Mouse (Mus musculus): Measurements from ENCODE around the gene Lsm4. TPM values are rescaled to one million over a fixed set of nuclear protein-coding genes. Genes with fewer than 3 reads are reported as not detected.

The Lsm4 gene
- total and polyA plus RNA-seq, 3 experiments: 143 to 240 (median 168) TPM

DNA sequence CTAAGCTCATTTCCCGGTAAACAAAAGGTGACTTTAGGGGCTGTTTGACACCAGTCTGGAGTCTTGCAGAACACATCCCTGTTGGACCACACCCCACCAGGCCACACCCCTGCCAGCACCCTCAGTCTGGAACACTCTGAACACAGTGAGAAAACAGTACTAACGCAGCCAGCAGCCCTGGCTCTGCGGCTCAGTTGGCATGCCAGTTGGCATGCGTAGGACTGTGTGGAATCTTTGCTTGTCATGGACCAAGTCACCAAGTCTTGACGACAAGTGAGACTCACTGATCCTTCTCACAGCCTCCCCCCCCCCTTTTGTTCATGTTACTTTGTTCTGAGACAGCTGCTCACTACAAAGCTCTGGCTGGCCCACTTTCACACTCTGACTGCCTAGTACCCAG is 6.0 kb upstream of the Lsm4 start:
- no peak for TF ChIP-seq ZKSCAN1 (IDR thresholded peaks at IDR 0.05; ENCODE audit: borderline replicate concordance, low read depth, low read length)
- no peaks in the 10 kb centered on the region for H3K36me3 ChIP-seq (replicated peaks in 1 of 2; ENCODE audit: control insufficient read depth in 1 of 2, insufficient read depth in 1 of 2, low read length in 1 of 2)
- no peaks in the 10 kb centered on the region for H3K79me2 ChIP-seq (replicated peaks; ENCODE audit: control insufficient read depth, extremely low read depth, insufficient read depth, poor library complexity, severe bottlenecking)
- peaks cover 4% of the 10 kb centered on the region for H3K9me3 ChIP-seq (replicated peaks; ENCODE audit: low read length)
- dilution Hi-C loops (cut with MboI; ENCODE audit: extremely low pct_ligation_motif_present, extremely low pct_unique_long_range_greater_than_20kb, low sequenced_read_pairs): no loop called here
- in situ Hi-C loops (cut with MboI; ENCODE audit: low pct_ligation_motif_present, low pct_unique_long_range_greater_than_20kb, low sequenced_read_pairs): loop anchor here (10.0 kb wide), 1 partner anchor 48 kb away; the partner anchor contains the start of gene Gm3336
- no peak overlapping the region for H3K27ac ChIP-seq (ENCODE audit: insufficient read depth, low read depth)
- peaks cover 0 to 15% of the 10 kb centered on the region in 2 experiments; a peak in 2 of 4 replicates for H3K4me1 ChIP-seq (ENCODE audit: control insufficient read depth in 1 of 2, insufficient read depth in 2 of 2)
- no peak for DNase-seq (ENCODE audit: extremely low read depth)
- no peak overlapping the region for H3K4me2 ChIP-seq (ENCODE audit: insufficient read depth, low read depth, poor library complexity, severe bottlenecking)
- H3K4me3 ChIP-seq (replicated peaks in 1 of 3; ENCODE audit: low read depth in 2 of 3, low read length in 2 of 3, poor library complexity in 1 of 3): no peak overlapping the region
- H3K9ac ChIP-seq (ENCODE audit: insufficient read depth, low read depth): no peak overlapping the region
- peaks cover 1% of the 10 kb centered on the region for H3K27me3 ChIP-seq (replicated peaks)

DNA sequence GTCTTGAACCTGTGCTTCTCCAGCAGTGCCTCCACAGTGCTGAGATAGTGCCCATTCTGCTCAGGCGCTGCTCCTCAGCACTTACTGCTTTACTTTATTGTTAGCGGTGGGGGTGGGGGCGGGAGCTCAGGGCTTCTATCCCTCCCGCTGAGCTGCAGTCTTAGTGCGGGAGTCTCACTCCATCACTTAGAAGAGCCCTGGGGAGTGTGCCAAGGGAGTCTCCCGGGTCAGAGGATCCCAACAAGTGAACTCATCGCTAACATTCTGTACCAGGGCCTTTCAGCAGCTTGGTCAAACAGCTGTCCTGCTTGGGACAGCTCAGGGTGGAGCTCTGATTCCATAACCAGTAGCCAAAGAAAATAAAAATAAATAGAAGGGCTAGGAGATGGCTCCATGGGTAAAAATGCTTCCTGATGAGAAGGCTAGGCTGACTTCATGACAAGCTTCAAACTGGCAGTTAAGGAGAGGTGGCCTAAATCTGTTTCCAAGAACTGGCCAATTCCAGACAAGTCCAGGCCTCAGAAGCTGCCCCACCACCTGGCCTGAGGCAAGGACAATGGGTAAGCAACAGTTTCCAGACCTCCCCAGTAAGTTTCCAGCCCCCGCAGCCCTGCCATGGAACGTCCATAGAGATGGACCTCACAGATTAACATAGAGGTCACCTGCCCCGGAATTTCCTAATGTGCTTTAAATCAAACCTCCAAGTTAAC is 1.3 kb upstream of the Lsm4 start:
- Histone ChIP-seq H3K4me3 (replicated peaks in 1 of 3; ENCODE audit: low read depth in 2 of 3, low read length in 2 of 3, poor library complexity in 1 of 3) (no peak overlapping the region), H3K4me1 (ENCODE audit: control insufficient read depth in 1 of 2, insufficient read depth in 2 of 2) (peaks cover 24 to 40% of the 10 kb centered on the region in 2 experiments), H3K79me2 (replicated peaks; ENCODE audit: control insufficient read depth, extremely low read depth, insufficient read depth, poor library complexity, severe bottlenecking) (peaks cover 16% of the 10 kb centered on the region), H3K4me2 (ENCODE audit: insufficient read depth, low read depth, poor library complexity, severe bottlenecking) (no peak overlapping the region), H3K9me3 (replicated peaks; ENCODE audit: low read length) (peaks cover 4% of the 10 kb centered on the region), H3K36me3 (replicated peaks in 1 of 2; ENCODE audit: control insufficient read depth in 1 of 2, insufficient read depth in 1 of 2, low read length in 1 of 2) (peaks cover 7 to 11% of the 10 kb centered on the region in 2 experiments), H3K27ac (ENCODE audit: insufficient read depth, low read depth) (no peak overlapping the region), H3K27me3 (replicated peaks) (no peaks in the 10 kb centered on the region), H3K9ac (ENCODE audit: insufficient read depth, low read depth) (no peak overlapping the region)
- TF ChIP-seq KAT2A (IDR thresholded peaks at IDR 0.05; ENCODE audit: insufficient replicate concordance, low read length) (no peak), JUND (conservative IDR thresholded peaks at IDR 0.05; ENCODE audit: low read depth, low read length) (no peak), TCF12 (IDR thresholded peaks at IDR 0.05; ENCODE audit: low read depth, low read length) (no peak), SMC3 (IDR thresholded peaks at IDR 0.05; ENCODE audit: low read depth, low read length) (no peak), USF1 (IDR thresholded peaks at IDR 0.05; ENCODE audit: low read depth, low read length) (no peak), MXI1 (IDR thresholded peaks at IDR 0.05; ENCODE audit: low read depth, low read length) (no peak), POLR2A (IDR thresholded peaks at IDR 0.05; ENCODE audit: low read depth, low read length) (no peak), CTCF (conservative IDR thresholded peaks at IDR 0.05 in 1 of 2, IDR thresholded peaks at IDR 0.05 in 1 of 2; ENCODE audit: low read depth in 2 of 2, low read length in 2 of 2) (no peak), HCFC1 (IDR thresholded peaks at IDR 0.05; ENCODE audit: low read depth, low read length) (no peak), TBP (conservative IDR thresholded peaks at IDR 0.05; ENCODE audit: low read depth, low read length) (no peak)
- DNase-seq (ENCODE audit: extremely low read depth): no peak
- in situ Hi-C loops (cut with MboI; ENCODE audit: low pct_ligation_motif_present, low pct_unique_long_range_greater_than_20kb, low sequenced_read_pairs) (no loop called here), dilution Hi-C loops (cut with MboI; ENCODE audit: extremely low pct_ligation_motif_present, extremely low pct_unique_long_range_greater_than_20kb, low sequenced_read_pairs) (no loop called here)

DNA sequence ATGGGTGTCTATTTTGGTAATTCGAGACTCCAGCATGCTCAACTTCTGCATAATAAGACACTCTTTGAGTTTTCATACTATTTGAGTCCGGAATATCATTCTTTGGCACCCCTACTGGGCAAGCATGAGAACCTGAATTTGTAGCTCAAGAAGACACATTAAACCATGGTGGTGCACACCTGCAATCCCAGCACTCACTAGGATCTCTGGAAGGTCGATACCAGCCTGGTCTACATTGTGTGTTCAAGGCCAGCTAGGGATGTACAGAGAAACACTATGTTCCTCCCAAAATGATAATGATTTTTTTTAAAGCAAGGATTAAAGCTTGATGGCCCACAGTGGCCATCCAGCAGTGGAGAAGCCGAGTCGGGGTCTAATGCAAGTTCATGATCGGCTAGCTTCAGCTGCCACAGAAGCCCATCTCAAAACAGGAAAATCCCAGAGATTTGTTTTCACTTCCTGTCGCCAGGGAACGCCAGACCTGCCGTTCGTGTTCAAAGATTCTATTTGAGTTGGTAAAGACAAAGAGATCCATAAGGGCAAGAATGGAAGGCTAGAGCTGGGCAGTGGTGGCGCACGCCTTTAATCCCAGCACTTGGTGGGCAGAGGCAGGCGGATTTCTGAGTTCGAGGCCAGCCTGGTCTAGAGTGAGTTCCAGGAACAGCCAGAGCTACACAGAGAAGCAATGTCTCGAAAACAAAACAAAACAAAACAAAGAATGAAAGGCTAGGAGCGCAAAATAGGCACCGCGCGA is 546 bp upstream of the Lsm4 start:
- Histone ChIP-seq H3K79me2 (replicated peaks; ENCODE audit: control insufficient read depth, extremely low read depth, insufficient read depth, poor library complexity, severe bottlenecking) (peaks cover 16% of the 10 kb centered on the region), H3K27ac (ENCODE audit: insufficient read depth, low read depth) (peak overlapping the region; percentile 30; the same call in 1 of the 2 replicates), H3K4me2 (ENCODE audit: insufficient read depth, low read depth, poor library complexity, severe bottlenecking) (peak overlapping the region; percentile 67), H3K4me3 (replicated peaks in 1 of 3; ENCODE audit: low read depth in 2 of 3, low read length in 2 of 3, poor library complexity in 1 of 3) (peak overlapping the region; percentile 41 to 67 (median 47)), H3K9me3 (replicated peaks; ENCODE audit: low read length) (peaks cover 4% of the 10 kb centered on the region), H3K36me3 (replicated peaks in 1 of 2; ENCODE audit: control insufficient read depth in 1 of 2, insufficient read depth in 1 of 2, low read length in 1 of 2) (peaks cover 11 to 12% of the 10 kb centered on the region in 2 experiments), H3K9ac (ENCODE audit: insufficient read depth, low read depth) (peak overlapping the region; percentile 71), H3K4me1 (ENCODE audit: control insufficient read depth in 1 of 2, insufficient read depth in 2 of 2) (peaks cover 24 to 45% of the 10 kb centered on the region in 2 experiments), H3K27me3 (replicated peaks) (no peaks in the 10 kb centered on the region)
- dilution Hi-C loops (cut with MboI; ENCODE audit: extremely low pct_ligation_motif_present, extremely low pct_unique_long_range_greater_than_20kb, low sequenced_read_pairs) (no loop called here), in situ Hi-C loops (cut with MboI; ENCODE audit: low pct_ligation_motif_present, low pct_unique_long_range_greater_than_20kb, low sequenced_read_pairs) (no loop called here)
- TF ChIP-seq POLR2A (IDR thresholded peaks at IDR 0.05; ENCODE audit: low read depth, low read length) (no peak), CTCF (conservative IDR thresholded peaks at IDR 0.05 in 1 of 2, IDR thresholded peaks at IDR 0.05 in 1 of 2; ENCODE audit: low read depth in 2 of 2, low read length in 2 of 2) (peak in 1 of 2 experiments; percentile 23; a peak in 2 of 4 replicates), MYC (IDR thresholded peaks at IDR 0.05; ENCODE audit: low read depth, low read length) (no peak), ZC3H11A (IDR thresholded peaks at IDR 0.05; ENCODE audit: low read depth, low read length) (no peak)
- no peak for DNase-seq (ENCODE audit: extremely low read depth)
